Mouse (Mus musculus) stomach, postnatal 0 days (tissue): ENCODE measurements around the gene Zdhhc18. TPM values are rescaled to one million over a fixed set of nuclear protein-coding genes. Genes with fewer than 3 reads are reported as not detected.

Experiments used
- ATAC-seq: fragments of 200-750 bp; cut with Nextera tagmentation; 2 replicates; pipeline ENCODE4 v1.8.0; 2017; ENCODE audit not compliant: low FRiP score, low TSS enrichment
- DNase-seq: peaks from one replicate; pipeline ENCODE4 v3.0.0-alpha.2; 2016; ENCODE audit warnings: low spot score
- H3K27ac ChIP-seq: fragments of 300-500 bp; sonication (generic); replicated peaks from 2 replicates; pipeline ENCODE4 v1.5.1; 2014; ENCODE audit warnings: mild to moderate bottlenecking, control low read depth
- H3K27me3 ChIP-seq: fragments of 300-500 bp; sonication (generic); 2 replicates; pipeline ENCODE4 v1.6.1; 2014; ENCODE audit warnings: low read length; ENCODE audit not compliant: control insufficient read depth, insufficient read depth
- H3K36me3 ChIP-seq: fragments of 300-500 bp; sonication (generic); 2 replicates; pipeline ENCODE4 v1.6.1; 2014; ENCODE audit warnings: low read length, mixed read lengths; ENCODE audit not compliant: control insufficient read depth, insufficient read depth
- H3K4me1 ChIP-seq: fragments of 300-500 bp; sonication (generic); replicated peaks from 2 replicates; pipeline ENCODE4 v1.6.1; 2014; ENCODE audit warnings: antibody characterized with exemption; ENCODE audit not compliant: control insufficient read depth, insufficient read depth
- H3K4me2 ChIP-seq: fragments of 300-500 bp; sonication (generic); replicated peaks from 2 replicates; pipeline ENCODE4 v1.6.1; 2014; ENCODE audit warnings: low read depth, mild to moderate bottlenecking, control low read depth, moderate library complexity
- H3K4me3 ChIP-seq: fragments of 300-500 bp; sonication (generic); 2 replicates; pipeline ENCODE4 v1.5.1; 2014; ENCODE audit warnings: low read depth, low read length, control low read depth
- H3K9ac ChIP-seq: fragments of 300-500 bp; sonication (generic); 2 replicates; pipeline ENCODE4 v1.6.1; 2014; ENCODE audit warnings: mild to moderate bottlenecking, low read length, control low read depth, mixed read lengths
- H3K9me3 ChIP-seq: fragments of 300-500 bp; sonication (generic); 2 replicates; pipeline ENCODE4 v1.6.1; 2016; ENCODE audit warnings: low read length; ENCODE audit not compliant: control insufficient read depth
- CTCF ChIP-seq: IDR thresholded peaks from 2 replicates; pipeline ENCODE4 v1.5.1; 2016; ENCODE audit warnings: antibody characterized with exemption, low read depth, mild to moderate bottlenecking, moderate library complexity
- EP300 ChIP-seq: optimal IDR thresholded peaks from 2 replicates; pipeline ENCODE3; 2016; ENCODE audit warnings: antibody characterized with exemption
- WGBS: fragments of 180-500 bp; shearing (Covaris S2); extraction: QIAGEN DNeasy Blood & Tissue Kit; methylation state at CpG from one replicate; pipeline ENCODE4 v1.1.7; 2014; 5-methylcytosine and 5-hydroxymethylcytosine counted together
- polyA plus RNA-seq: library from polyadenylated mRNA; unstranded; fragments of >200 nt; fragmentation: Nextera tagmentation; extraction: Ambion mirVana; gene quantifications from 2 replicates; pipeline ENCODE4 v1.2.1, GENCODE M21; 2015

Gene Zdhhc18
- polyA plus RNA-seq, 1 experiment from 2014 or later = 1.6 TPM

- Histone ChIP-seq H3K9me3 (no peaks in the 10 kb centered on the region), H3K4me3 (0 out of 2 replicates have a peak overlapping the region, but pooled peaks have one; percentile 6), H3K9ac (no peak overlapping the region), H3K27me3 (no peaks in the 10 kb centered on the region), H3K36me3 (no peaks in the 10 kb centered on the region), H3K4me2 (peak overlapping the region; percentile 68), H3K27ac (peak overlapping the region; percentile 94), H3K4me1 (no peaks in the 10 kb centered on the region)
- 25% methylated on average over 4 of the region's 4 CpGs for WGBS
- ATAC-seq (peak; percentile 71), DNase-seq (peak; percentile 74)
- no peak for TF ChIP-seq CTCF
- peak; percentile 70 for TF ChIP-seq EP300
Observed at GRCm38 (mm10) chr4:133598616-133599015, 51.3 kb downstream of the Zdhhc18 start.

DNA sequence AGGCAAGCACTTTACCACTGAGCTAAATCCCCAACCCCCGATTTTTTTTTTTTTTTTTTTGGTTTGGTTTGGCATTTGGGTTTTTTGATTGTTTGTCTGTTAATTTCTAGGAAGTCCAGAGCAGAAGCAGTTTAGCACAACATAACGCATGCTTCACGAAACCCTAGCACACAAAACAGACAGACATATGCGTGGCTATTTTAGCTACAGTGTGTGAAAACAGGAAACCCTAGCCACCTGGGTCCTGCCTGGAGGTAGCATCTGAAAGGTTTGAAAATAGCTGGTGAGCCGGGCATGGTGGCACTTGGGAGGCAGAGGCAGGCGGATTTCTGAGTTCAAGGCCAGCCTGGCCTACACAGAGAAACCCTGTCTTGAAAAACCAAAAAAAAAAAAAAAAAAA is 53.9 kb downstream of the Zdhhc18 start:
- Histone ChIP-seq H3K27me3 (no peaks in the 10 kb centered on the region), H3K4me1 (no peaks in the 10 kb centered on the region), H3K9me3 (no peaks in the 10 kb centered on the region), H3K27ac (no peak overlapping the region), H3K4me3 (no peak overlapping the region), H3K9ac (no peak overlapping the region), H3K36me3 (no peaks in the 10 kb centered on the region), H3K4me2 (no peak overlapping the region)
- TF ChIP-seq CTCF (no peak), EP300 (no peak)
- no peak for ATAC-seq
- 70% methylated on average over 6 of the region's 6 CpGs for WGBS
- DNase-seq = no peak

GRCm38 (mm10) chr4:133595538-133595937 is 54.4 kb downstream of the Zdhhc18 start:
- Histone ChIP-seq H3K9me3 (no peaks in the 10 kb centered on the region), H3K27me3 (no peaks in the 10 kb centered on the region), H3K4me2 (no peak overlapping the region), H3K9ac (no peak overlapping the region), H3K4me1 (no peaks in the 10 kb centered on the region), H3K27ac (no peak overlapping the region), H3K36me3 (no peaks in the 10 kb centered on the region), H3K4me3 (no peak overlapping the region)
- TF ChIP-seq EP300 (no peak), CTCF (no peak)
- DNase-seq (no peak), ATAC-seq (no peak)
- WGBS = 49% methylated on average over 7 of the region's 7 CpGs

DNA sequence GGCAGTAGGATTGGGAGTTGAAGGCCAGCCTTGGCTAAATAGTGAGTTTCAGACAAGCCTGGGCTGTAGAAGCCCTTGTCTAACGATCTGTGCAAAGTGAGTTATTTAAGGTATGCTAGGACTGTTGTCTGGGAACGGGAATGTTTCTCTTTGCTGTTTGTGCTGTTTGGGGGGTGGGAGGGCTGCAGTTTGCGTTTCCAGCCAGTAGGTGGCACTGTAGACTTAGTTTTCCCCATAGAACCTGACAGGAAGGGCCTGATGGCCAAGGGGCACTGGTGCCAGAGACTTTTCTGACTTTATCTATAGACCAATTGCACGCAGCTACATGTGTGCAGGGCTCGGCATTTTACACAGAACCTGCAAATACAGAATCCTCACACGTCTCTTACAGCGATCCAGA is 57.4 kb downstream of the Zdhhc18 start:
- Histone ChIP-seq H3K4me2 (no peak overlapping the region), H3K9ac (no peak overlapping the region), H3K27me3 (no peaks in the 10 kb centered on the region), H3K4me3 (no peak overlapping the region), H3K36me3 (peaks cover 2% of the 10 kb centered on the region; the same call in 1 of the 2 replicates), H3K27ac (no peak overlapping the region), H3K4me1 (no peaks in the 10 kb centered on the region), H3K9me3 (no peaks in the 10 kb centered on the region)
- DNase-seq (peak; percentile 83), ATAC-seq (peak; percentile 33; the same call in 1 of the 2 replicates)
- 25% methylated on average over 7 of the region's 7 CpGs for WGBS
- TF ChIP-seq EP300 (no peak), CTCF (peak; percentile 95)

GRCm38 (mm10) chr4:133584059-133584951 is 65.6 kb downstream of the Zdhhc18 start, which contains the start of gene Gpn2:
Gpn2 (plus strand) TSS chr4:133584362.
- peak within 1 kb of the TSS; percentile 100 for H3K4me2 ChIP-seq
- H3K4me1 ChIP-seq = no peaks in the 10 kb centered on the region
- peaks cover 13% of the 10 kb centered on the region; the same call in 1 of the 2 replicates for H3K36me3 ChIP-seq
- DNase-seq = peak; percentile 90
- peak within 1 kb of the TSS; percentile 86 for H3K27ac ChIP-seq
- no peaks in the 10 kb centered on the region for H3K9me3 ChIP-seq
- peak within 1 kb of the TSS; percentile 86 for H3K9ac ChIP-seq
- 1% methylated on average over 65 of the region's 65 CpGs for WGBS
- no peaks in the 10 kb centered on the region for H3K27me3 ChIP-seq
- TF ChIP-seq CTCF (no peak), EP300 (no peak)
- peak within 1 kb of the TSS; percentile 93 for H3K4me3 ChIP-seq
- peak; percentile 87 for ATAC-seq

- peak overlapping the region; percentile 86 for H3K27ac ChIP-seq
- no peaks in the 10 kb centered on the region for H3K9me3 ChIP-seq
- no peak for DNase-seq
- peak overlapping the region; percentile 93 for H3K4me3 ChIP-seq
- H3K4me2 ChIP-seq = peak overlapping the region; percentile 100
- H3K27me3 ChIP-seq = no peaks in the 10 kb centered on the region
- no peak for TF ChIP-seq EP300
- TF ChIP-seq CTCF = no peak
- peak; percentile 43 for ATAC-seq
- 56% methylated on average over 6 of the region's 6 CpGs for WGBS
- peak overlapping the region; percentile 86 for H3K9ac ChIP-seq
- peaks cover 13% of the 10 kb centered on the region; the same call in 1 of the 2 replicates for H3K36me3 ChIP-seq
- H3K4me1 ChIP-seq = no peaks in the 10 kb centered on the region
Observed at GRCm38 (mm10) chr4:133583690-133584058, 66.3 kb downstream of the Zdhhc18 start.
